Mouse (Mus musculus): ENCODE measurements around the gene Cnot3.
"Not testable (repeated sequence)": the region's sequence is repeated elsewhere in the genome, so short reads cannot be mapped to it uniquely, and the experiment has no call there.

Cnot3 gene

GRCm38 (mm10) chr7:3656966-3657365 lies 11.9 kb downstream of the Cnot3 start:
- no peak for DNase-seq

- DNase-seq, result no peak
These were observed 13.5 kb downstream of the Cnot3 start for GRCm38 (mm10) chr7:3658578-3658977.

- no peak for DNase-seq
These were observed 19.6 kb downstream of the Cnot3 start for GRCm38 (mm10) chr7:3664524-3665214.

GRCm38 (mm10) chr7:3665215-3666114 lies 20.4 kb downstream of the Cnot3 start, which contains the start of gene Leng1:
Leng1 (minus strand) TSS chr7:3665840.
- peak; percentile 98 for DNase-seq

- no peak for DNase-seq
These were observed 21.9 kb downstream of the Cnot3 start for GRCm38 (mm10) chr7:3666921-3667391.

GRCm38 (mm10) chr7:3674507-3675227 lies 29.6 kb downstream of the Cnot3 start:
- DNase-seq, result peak; percentile 78

- DNase-seq, result no peak
These were observed 30.1 kb downstream of the Cnot3 start for GRCm38 (mm10) chr7:3675228-3675548.

GRCm38 (mm10) chr7:3676371-3676770 lies 31.3 kb downstream of the Cnot3 start:
- no peak for DNase-seq

GRCm38 (mm10) chr7:3677342-3677741 lies 32.3 kb downstream of the Cnot3 start, which contains the start of gene Tmc4:
Tmc4 (minus strand) TSS chr7:3677553.
- no peak for DNase-seq

GRCm38 (mm10) chr7:3683908-3684550 lies 39.0 kb downstream of the Cnot3 start:
- peak; percentile 42 for DNase-seq

GRCm38 (mm10) chr7:3684698-3685097 lies 39.6 kb downstream of the Cnot3 start:
- no peak for DNase-seq

- DNase-seq, result no peak
These were observed 40.5 kb downstream of the Cnot3 start for GRCm38 (mm10) chr7:3685400-3686187.

- DNase-seq, result no peak
These were observed 46.9 kb downstream of the Cnot3 start for GRCm38 (mm10) chr7:3691919-3692318.

GRCm38 (mm10) chr7:3692382-3692986 lies 47.4 kb downstream of the Cnot3 start, which contains the start of gene Tsen34:
Tsen34 (plus strand) TSS chr7:3692863.
- DNase-seq, result no peak

GRCm38 (mm10) chr7:3692987-3693808 lies 48.1 kb downstream of the Cnot3 start, which contains the start of gene Mboat7:
Mboat7 (minus strand) TSS chr7:3693523.
- DNase-seq, result peak; percentile 96

- DNase-seq, result no peak
These were observed 48.7 kb downstream of the Cnot3 start for GRCm38 (mm10) chr7:3693809-3694075.

- peak; percentile 54 for DNase-seq
These were observed 49.2 kb downstream of the Cnot3 start for GRCm38 (mm10) chr7:3694076-3694948.

- not testable (repeated sequence) for DNase-seq
These were observed 49.9 kb downstream of the Cnot3 start for GRCm38 (mm10) chr7:3694949-3695305.

GRCm38 (mm10) chr7:3698471-3698870 lies 53.4 kb downstream of the Cnot3 start:
- DNase-seq, result peak; percentile 35

Data from right cerebral cortex, adult 18-20 months (tissue).